Mouse (Mus musculus): ENCODE measurements around the gene Macrod2.

DNA sequence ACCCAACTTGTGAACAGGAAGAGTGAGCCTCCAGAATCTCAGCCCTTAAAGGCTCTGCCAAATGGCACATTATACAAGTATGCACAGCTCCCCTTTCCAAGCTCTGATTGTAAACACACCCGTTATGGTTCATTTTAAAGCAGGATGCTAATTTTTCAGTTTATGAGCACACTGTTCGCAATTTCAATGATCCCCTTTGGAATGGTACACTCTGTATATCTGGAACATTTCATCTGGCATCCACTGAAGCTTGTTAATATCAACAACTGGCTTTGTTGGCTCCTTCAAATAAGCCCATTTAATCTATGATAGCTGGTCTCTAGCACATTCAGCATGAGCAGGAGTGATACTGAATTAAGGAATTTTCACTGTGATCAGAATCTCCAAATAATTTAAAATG lies 1222.6 kb downstream of the Macrod2 start:
- TF ChIP-seq CTCF (IDR thresholded peaks at IDR 0.05; ENCODE audit: extremely low read depth, insufficient read length, insufficient replicate concordance, low read depth, low read length): no peak
- no peak for TF ChIP-seq POLR2A (IDR thresholded peaks at IDR 0.05; ENCODE audit: low read depth, low read length)
